Mouse (Mus musculus) v-Abl transformed pro-B cells (cell line): ENCODE results near the gene Ntm.

Source experiments
- in situ Hi-C, 2 experiments: fragments of 400-800 bp; cut with MboI; formaldehyde crosslinking; loops; one replicate each; pipeline ENCODE4 v1.15.1; 2025; ENCODE audit not compliant: unreplicated experiment in 2 of 2

Ntm gene

GRCm38 (mm10) chr9:29209243-29209642 is 753.7 kb downstream of the Ntm start:
- in situ Hi-C loops = no loop called here

- in situ Hi-C loops = no loop called here
Observed at GRCm38 (mm10) chr9:29208142-29208541, 754.8 kb downstream of the Ntm start.

GRCm38 (mm10) chr9:29205680-29206079 is 757.3 kb downstream of the Ntm start:
- in situ Hi-C loops = no loop called here

GRCm38 (mm10) chr9:29202196-29202595 is 760.7 kb downstream of the Ntm start:
- in situ Hi-C loops = no loop called here

- in situ Hi-C loops = no loop called here
Observed at GRCm38 (mm10) chr9:29201163-29202053, 761.5 kb downstream of the Ntm start.

GRCm38 (mm10) chr9:29197046-29197445 is 765.9 kb downstream of the Ntm start:
- in situ Hi-C loops = no loop called here

- in situ Hi-C loops = no loop called here
Observed at GRCm38 (mm10) chr9:29194265-29194664, 768.7 kb downstream of the Ntm start.

- in situ Hi-C loops = no loop called here
Observed at GRCm38 (mm10) chr9:29183011-29183410, 779.9 kb downstream of the Ntm start.

GRCm38 (mm10) chr9:29181661-29182060 is 781.3 kb downstream of the Ntm start:
- in situ Hi-C loops = no loop called here

GRCm38 (mm10) chr9:29165731-29166130 is 797.2 kb downstream of the Ntm start:
- in situ Hi-C loops = no loop called here

- in situ Hi-C loops = no loop called here
Observed at GRCm38 (mm10) chr9:29161059-29161642, 801.8 kb downstream of the Ntm start.

- in situ Hi-C loops = no loop called here
Observed at GRCm38 (mm10) chr9:29145901-29146300, 817.0 kb downstream of the Ntm start.

GRCm38 (mm10) chr9:29136039-29136438 is 826.9 kb downstream of the Ntm start:
- in situ Hi-C loops = no loop called here

GRCm38 (mm10) chr9:29130717-29131292 is 832.1 kb downstream of the Ntm start:
- in situ Hi-C loops = no loop called here

- in situ Hi-C loops = no loop called here
Observed at GRCm38 (mm10) chr9:29130316-29130715, 832.6 kb downstream of the Ntm start.

GRCm38 (mm10) chr9:29128416-29128815 is 834.5 kb downstream of the Ntm start:
- in situ Hi-C loops = no loop called here

- in situ Hi-C loops = no loop called here
Observed at GRCm38 (mm10) chr9:29124455-29124854, 838.5 kb downstream of the Ntm start.

GRCm38 (mm10) chr9:29123828-29124227 is 839.1 kb downstream of the Ntm start:
- in situ Hi-C loops = no loop called here

GRCm38 (mm10) chr9:29117561-29118112 is 845.3 kb downstream of the Ntm start:
- in situ Hi-C loops = no loop called here

- in situ Hi-C loops = no loop called here
Observed at GRCm38 (mm10) chr9:29115337-29115736, 847.6 kb downstream of the Ntm start.

- in situ Hi-C loops = no loop called here
Observed at GRCm38 (mm10) chr9:29106771-29107170, 856.2 kb downstream of the Ntm start.
